Mouse (Mus musculus) hindbrain, postnatal 0 days (tissue): ENCODE data around the gene Pth2. TPM values are rescaled to one million over a fixed set of nuclear protein-coding genes. Genes with fewer than 3 reads are reported as not detected.

Experiments used
- ATAC-seq: fragments of 200-750 bp; cut with Nextera tagmentation; 2 replicates; pipeline ENCODE4 v1.8.0; 2017; ENCODE audit warnings: mild to moderate bottlenecking, moderate TSS enrichment, moderate library complexity
- DNase-seq: peaks from one replicate; pipeline ENCODE4 v3.0.0-alpha.2; 2015; ENCODE audit warnings: low spot score
- H3K27ac ChIP-seq: fragments of 300-500 bp; sonication (generic); 2 replicates; pipeline ENCODE4 v1.5.1; 2014; ENCODE audit warnings: mild to moderate bottlenecking
- H3K27me3 ChIP-seq: fragments of 300-500 bp; sonication (generic); 2 replicates; pipeline ENCODE4 v1.6.1; 2014; ENCODE audit warnings: low read length, mixed read lengths; ENCODE audit not compliant: insufficient read depth
- H3K36me3 ChIP-seq: fragments of 300-500 bp; sonication (generic); 2 replicates; pipeline ENCODE4 v1.6.1; 2014; ENCODE audit warnings: low read length, mixed read lengths; ENCODE audit not compliant: insufficient read depth
- H3K4me1 ChIP-seq: fragments of 300-500 bp; sonication (generic); 2 replicates; pipeline ENCODE4 v1.6.1; 2014; ENCODE audit warnings: antibody characterized with exemption, low read length, mixed read lengths; ENCODE audit not compliant: insufficient read depth
- H3K4me2 ChIP-seq: fragments of 300-500 bp; sonication (generic); 2 replicates; pipeline ENCODE4 v1.6.1; 2014; ENCODE audit warnings: low read depth, mild to moderate bottlenecking, low read length, moderate library complexity, mixed read lengths
- H3K4me3 ChIP-seq: fragments of 300-500 bp; sonication (generic); 2 replicates; pipeline ENCODE4 v1.5.1; 2014; ENCODE audit warnings: low read length
- H3K9ac ChIP-seq: fragments of 300-500 bp; sonication (generic); replicated peaks from 2 replicates; pipeline ENCODE4 v1.6.1; 2014; ENCODE audit warnings: mild to moderate bottlenecking, low read length, moderate library complexity, mixed read lengths
- H3K9me3 ChIP-seq: fragments of 300-500 bp; sonication (generic); 2 replicates; pipeline ENCODE4 v1.6.1; 2016; ENCODE audit warnings: low read length, mixed read lengths
- CTCF ChIP-seq: IDR thresholded peaks from 2 replicates; pipeline ENCODE4 v1.5.1; 2016; ENCODE audit warnings: antibody characterized with exemption, control low read depth, low read depth
- WGBS: fragments of 180-500 bp; shearing (Covaris S2); extraction: QIAGEN DNeasy Blood & Tissue Kit; methylation state at CpG from one replicate; pipeline ENCODE4 v1.1.7; 2014; 5-methylcytosine and 5-hydroxymethylcytosine counted together
- polyA plus RNA-seq: library from polyadenylated mRNA; unstranded; fragments of >200 nt; fragmentation: Nextera tagmentation; extraction: Ambion mirVana; gene quantifications from 2 replicates; pipeline ENCODE4 v1.2.1, GENCODE M21; 2015
- total RNA-seq: library from RNA; depleted of rRNA; stranded (reverse); fragments of >200 nt; gene quantifications from 2 replicates; pipeline ENCODE4 v1.2.3, GENCODE M21; 2014

The Pth2 gene
- total and polyA plus RNA-seq, 2 experiments from 2014 or later: 2.1 TPM; not detected in 1

DNA sequence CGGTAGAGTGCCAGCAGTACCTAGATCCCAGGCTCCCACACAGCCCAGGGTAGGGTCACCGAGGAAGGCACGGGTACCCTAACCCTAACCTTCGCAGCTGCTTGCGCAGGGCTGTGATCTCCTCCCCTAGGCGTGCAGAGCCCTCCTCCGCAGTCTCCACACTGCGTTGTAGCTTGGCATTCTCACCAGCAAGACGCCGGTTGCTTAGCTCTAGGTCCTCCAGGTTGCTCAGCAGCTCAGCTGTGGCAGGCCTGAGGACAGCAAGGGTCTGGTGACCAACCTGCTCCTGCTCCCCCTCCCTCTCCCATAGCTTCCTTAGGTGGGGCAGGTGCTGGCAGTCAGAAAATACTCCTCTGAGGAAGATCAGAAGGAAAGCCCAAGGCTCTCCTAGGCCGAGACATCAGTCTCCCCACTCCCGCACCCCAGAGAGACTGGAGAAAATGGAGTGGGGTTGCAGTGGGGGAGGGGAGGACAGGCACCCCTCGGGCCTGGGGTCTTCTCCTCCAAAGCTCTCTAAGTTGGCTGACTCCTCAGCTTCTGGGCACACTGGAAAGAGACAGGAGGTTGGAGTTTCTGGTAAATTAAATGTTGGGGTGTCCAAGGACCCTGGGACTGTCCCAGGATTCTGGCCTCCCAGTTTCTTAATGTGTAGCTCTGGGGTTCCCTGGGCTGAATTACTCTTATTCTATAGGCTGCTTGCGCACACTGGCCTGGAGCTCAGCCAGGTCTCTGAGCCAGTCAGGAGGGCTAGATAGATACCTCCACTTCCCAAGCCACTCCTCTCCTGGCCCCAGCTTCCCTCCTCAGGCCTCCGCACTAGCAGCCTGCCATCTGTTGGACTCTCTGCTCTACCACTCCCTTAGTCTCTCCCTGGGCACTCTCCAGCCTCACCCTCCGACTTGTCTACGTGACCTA lies 13.3 kb downstream of the Pth2 start:
- Histone ChIP-seq H3K9me3 (no peaks in the 10 kb centered on the region), H3K4me2 (no peak overlapping the region), H3K36me3 (no peaks in the 10 kb centered on the region), H3K27ac (no peak overlapping the region), H3K9ac (no peak overlapping the region), H3K4me3 (no peak overlapping the region), H3K4me1 (no peaks in the 10 kb centered on the region), H3K27me3 (no peaks in the 10 kb centered on the region)
- DNase-seq (no peak), ATAC-seq (no peak)
- 63% methylated on average over 17 of the region's 17 CpGs for WGBS
- TF ChIP-seq CTCF: no peak

DNA sequence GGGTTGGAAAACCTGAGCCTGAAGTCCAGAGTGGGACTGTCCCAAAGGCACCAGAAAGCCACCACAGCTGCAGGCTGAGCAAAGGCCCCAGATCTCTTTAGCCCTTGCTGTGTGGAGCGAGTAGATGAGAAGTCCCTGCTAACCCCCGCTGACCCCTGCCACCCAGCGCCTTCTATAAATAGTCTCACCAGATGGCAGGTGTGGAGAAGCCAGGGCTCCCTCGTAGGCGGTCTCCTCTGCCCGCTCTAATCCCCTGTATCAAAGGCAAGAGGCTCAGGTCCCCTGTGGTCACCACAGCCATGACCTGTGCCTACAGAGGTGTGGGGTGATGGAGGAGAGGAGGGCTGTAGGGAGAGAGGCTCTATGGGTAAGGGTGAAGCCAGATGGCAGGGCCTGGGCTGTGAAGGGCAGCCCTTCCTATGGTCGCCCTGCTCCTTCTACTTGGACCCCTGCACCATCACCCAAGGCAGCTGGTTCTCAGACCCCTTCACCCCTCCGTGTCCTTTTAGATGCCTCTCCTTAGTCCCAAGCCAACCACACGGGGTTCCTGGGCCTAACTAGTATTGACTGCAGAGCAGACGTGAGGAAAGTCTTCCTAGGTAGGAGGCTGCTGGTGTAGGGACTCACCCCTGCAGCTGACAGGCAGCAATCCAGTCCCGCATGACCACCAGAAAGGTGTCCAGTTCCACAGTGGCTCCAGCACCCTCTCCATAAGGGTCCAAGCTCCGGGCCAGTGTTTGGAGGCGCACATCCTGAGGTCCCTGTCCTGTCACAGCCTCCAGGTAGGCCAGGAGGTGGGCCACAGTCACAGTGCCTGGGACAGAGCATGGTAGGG lies 14.8 kb downstream of the Pth2 start:
- Histone ChIP-seq H3K4me1 (no peaks in the 10 kb centered on the region), H3K9me3 (no peaks in the 10 kb centered on the region), H3K36me3 (no peaks in the 10 kb centered on the region), H3K27ac (no peak overlapping the region), H3K4me2 (no peak overlapping the region), H3K4me3 (no peak overlapping the region), H3K27me3 (no peaks in the 10 kb centered on the region), H3K9ac (no peak overlapping the region)
- DNase-seq: no peak
- no peak for ATAC-seq
- WGBS: 57% methylated on average over 13 of the region's 13 CpGs
- no peak for TF ChIP-seq CTCF

DNA sequence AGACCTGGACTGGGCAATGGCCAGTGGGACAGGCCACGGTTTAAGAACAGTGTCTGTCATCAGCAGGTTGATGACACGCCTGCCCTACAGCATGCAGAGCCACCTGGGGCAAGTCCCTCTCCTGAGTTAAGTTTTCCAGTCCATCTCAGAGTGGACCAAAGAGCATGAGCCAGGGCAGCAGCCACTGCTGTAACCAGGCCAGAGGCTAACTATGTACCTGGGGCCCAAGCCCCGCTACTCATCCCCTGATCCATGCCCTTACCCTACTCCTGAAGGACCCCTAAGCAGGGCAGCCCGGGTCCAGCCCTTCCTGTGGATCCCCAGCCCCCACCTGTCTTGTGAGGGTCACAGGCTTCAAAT lies 15.4 kb downstream of the Pth2 start:
- Histone ChIP-seq H3K9ac (no peak overlapping the region), H3K36me3 (no peaks in the 10 kb centered on the region), H3K4me3 (no peak overlapping the region), H3K27ac (no peak overlapping the region), H3K4me1 (no peaks in the 10 kb centered on the region), H3K9me3 (no peaks in the 10 kb centered on the region), H3K27me3 (no peaks in the 10 kb centered on the region), H3K4me2 (no peak overlapping the region)
- DNase-seq (no peak), ATAC-seq (no peak)
- WGBS: 83% methylated on average over 4 of the region's 4 CpGs
- no peak for TF ChIP-seq CTCF

DNA sequence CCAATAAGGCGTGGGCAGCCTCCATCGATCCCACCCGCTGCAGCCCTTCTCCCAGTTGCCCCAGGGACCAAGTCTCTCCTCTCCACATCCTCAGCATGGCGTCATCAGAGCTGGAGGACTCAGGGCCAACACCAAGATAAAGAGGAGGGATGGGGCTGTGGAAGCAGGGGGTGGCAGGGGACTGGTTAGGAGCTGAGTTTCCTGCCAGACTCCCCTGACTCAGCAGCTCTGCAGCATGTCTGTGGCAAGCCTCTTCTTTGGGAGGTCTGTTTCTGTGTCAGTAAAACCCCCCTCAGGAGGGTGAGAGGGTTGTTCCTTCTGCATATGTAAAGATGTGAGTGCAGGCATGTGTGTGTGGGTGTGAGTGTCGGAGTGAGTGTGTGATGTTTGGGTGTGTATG lies 16.2 kb downstream of the Pth2 start:
- no peaks in the 10 kb centered on the region for H3K4me1 ChIP-seq
- no peak for TF ChIP-seq CTCF
- no peaks in the 10 kb centered on the region for H3K9me3 ChIP-seq
- ATAC-seq: no peak
- no peak overlapping the region for H3K4me3 ChIP-seq
- H3K27me3 ChIP-seq: no peaks in the 10 kb centered on the region
- DNase-seq: no peak
- no peak overlapping the region for H3K4me2 ChIP-seq
- no peaks in the 10 kb centered on the region for H3K36me3 ChIP-seq
- no peak overlapping the region for H3K27ac ChIP-seq
- whole genome bisulfite sequencing: 77% methylated on average over 5 of the region's 5 CpGs
- H3K9ac ChIP-seq: no peak overlapping the region

DNA sequence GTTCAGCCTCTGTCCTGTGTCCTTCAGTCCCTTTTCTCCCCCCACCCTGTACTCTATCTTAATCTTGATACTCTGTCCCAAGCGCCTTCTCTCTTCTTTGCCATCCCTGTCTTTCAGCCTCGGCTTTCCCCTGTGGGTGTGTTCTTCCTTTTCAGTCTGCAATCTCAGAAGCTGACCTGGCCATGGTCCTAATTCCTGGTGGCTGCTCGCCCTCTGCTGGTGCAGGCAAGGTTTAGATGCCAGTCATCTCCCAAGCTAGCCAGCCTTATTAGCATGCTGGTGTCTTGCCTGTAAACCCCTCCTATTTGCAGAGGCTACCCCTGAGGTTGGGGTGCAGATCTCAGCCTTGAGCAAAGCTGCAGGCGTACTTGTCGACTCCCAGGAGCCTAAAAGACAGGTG lies 17.6 kb downstream of the Pth2 start:
- no peak overlapping the region for H3K4me2 ChIP-seq
- TF ChIP-seq CTCF: peak; percentile 95
- WGBS: 11% methylated on average over 5 of the region's 5 CpGs
- H3K36me3 ChIP-seq: no peaks in the 10 kb centered on the region
- ATAC-seq (peak; percentile 60; the same call in 1 of the 2 replicates), DNase-seq (peak; percentile 91)
- no peaks in the 10 kb centered on the region for H3K4me1 ChIP-seq
- no peaks in the 10 kb centered on the region for H3K27me3 ChIP-seq
- H3K9me3 ChIP-seq: no peaks in the 10 kb centered on the region
- no peak overlapping the region for H3K4me3 ChIP-seq
- H3K9ac ChIP-seq: no peak overlapping the region
- H3K27ac ChIP-seq: no peak overlapping the region

DNA sequence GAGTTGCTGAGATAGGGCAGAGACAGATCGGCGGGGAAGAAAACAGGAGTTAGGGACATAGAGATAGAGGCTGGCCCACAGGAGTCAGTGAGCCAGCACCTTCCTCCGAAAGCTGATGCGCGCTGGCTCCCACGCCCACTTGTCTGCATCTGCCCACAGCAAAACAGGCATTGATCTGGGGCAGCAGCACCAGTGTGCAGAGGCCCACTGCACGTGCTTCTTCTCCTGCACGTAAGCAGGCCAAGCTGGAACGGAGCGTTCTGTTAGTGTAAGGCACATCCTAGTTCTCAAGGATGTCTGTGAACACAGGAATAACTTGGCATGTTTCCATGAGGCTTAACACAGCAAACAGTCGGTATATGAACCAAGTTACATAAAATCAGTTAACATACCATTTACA lies 18.2 kb downstream of the Pth2 start:
- no peak overlapping the region for H3K4me2 ChIP-seq
- no peaks in the 10 kb centered on the region for H3K9me3 ChIP-seq
- H3K9ac ChIP-seq: no peak overlapping the region
- no peak for DNase-seq
- WGBS: 82% methylated on average over 11 of the region's 11 CpGs
- H3K4me1 ChIP-seq: no peaks in the 10 kb centered on the region
- no peak overlapping the region for H3K27ac ChIP-seq
- H3K36me3 ChIP-seq: no peaks in the 10 kb centered on the region
- no peak for TF ChIP-seq CTCF
- no peaks in the 10 kb centered on the region for H3K27me3 ChIP-seq
- H3K4me3 ChIP-seq: no peak overlapping the region
- ATAC-seq: no peak

DNA sequence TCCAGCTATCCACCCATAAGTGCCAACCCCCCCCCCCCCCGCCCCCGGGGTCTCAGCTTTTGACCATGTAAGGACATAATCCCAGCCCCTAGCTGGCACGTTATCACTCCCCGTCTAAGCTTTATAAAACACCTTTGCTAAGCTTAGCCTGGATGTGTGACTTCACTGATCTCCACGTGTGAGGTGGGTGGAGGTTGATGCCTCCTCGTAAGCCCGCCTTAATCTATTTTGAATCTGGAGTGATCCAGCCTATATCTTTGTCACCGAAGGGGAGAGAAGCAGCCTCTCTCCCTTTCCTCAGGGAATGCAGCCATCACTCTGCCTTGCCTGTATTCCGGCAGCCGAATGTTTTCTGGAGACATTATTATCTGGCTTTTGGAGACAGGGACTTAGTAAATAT lies 21.9 kb downstream of the Pth2 start:
- Histone ChIP-seq H3K9ac (no peak overlapping the region), H3K4me3 (no peak overlapping the region), H3K4me1 (no peaks in the 10 kb centered on the region), H3K9me3 (no peaks in the 10 kb centered on the region), H3K4me2 (no peak overlapping the region), H3K27ac (no peak overlapping the region), H3K36me3 (no peaks in the 10 kb centered on the region), H3K27me3 (no peaks in the 10 kb centered on the region)
- no peak for DNase-seq
- TF ChIP-seq CTCF: no peak
- WGBS: 73% methylated on average over 10 of the region's 10 CpGs
- ATAC-seq: no peak
